ENCODE assay signal across 10 mouse cellular contexts in genomic region chr10:69690961-69691451, GRCm38 (mm10).
DNase-seq lines count a peak whose midpoint lies in the region; ATAC-seq lines count a peak whose summit lies in the region.
"Had no signal": no experiment of that assay in that cellular context is flagged by ENCODE, and none has a peak within 500 bp of the region (broad histone marks: within the 10 kb centered on the region; RNA-seq: fewer than 3 reads in every experiment).

No protein-coding gene starts in this region.

- H3K9ac ChIP-seq in neural tube, embryonic 11.5 days (ENCODE audit: low read length), result no peak overlapping the region
- H3K9ac ChIP-seq in limb, embryonic 11.5 days (ENCODE audit: low read length), result no peak overlapping the region

- no peaks in the 10 kb centered on the region for H3K27me3 ChIP-seq in heart, embryonic 10.5 days (ENCODE audit: insufficient read depth, poor library complexity, severe bottlenecking)
- no peaks in the 10 kb centered on the region for H3K27me3 ChIP-seq in neural tube, embryonic 11.5 days (ENCODE audit: control insufficient read depth, insufficient read depth, low read length)
- H3K27me3 ChIP-seq in limb, embryonic 11.5 days (ENCODE audit: control insufficient read depth, insufficient read depth, low read length), result no peaks in the 10 kb centered on the region

- H3K27ac ChIP-seq in heart, embryonic 10.5 days, result no peak overlapping the region; the same call in 1 of the 2 replicates
- 0 out of 2 replicates have a peak overlapping the region, but pooled peaks have one; percentile 34 for H3K27ac ChIP-seq in neural tube, embryonic 11.5 days (ENCODE audit: low read depth, low read length)
- H3K27ac ChIP-seq in limb, embryonic 11.5 days (replicated peaks; ENCODE audit: low read depth, low read length), result no peak overlapping the region

- H3K9me3 ChIP-seq in heart, embryonic 10.5 days, result no peaks in the 10 kb centered on the region
- no peaks in the 10 kb centered on the region for H3K9me3 ChIP-seq in neural tube, embryonic 11.5 days (ENCODE audit: control insufficient read depth, low read length)
- no peaks in the 10 kb centered on the region for H3K9me3 ChIP-seq in limb, embryonic 11.5 days (ENCODE audit: control insufficient read depth, low read length)

- peak overlapping the region; percentile 32; the same call in 1 of the 2 replicates for H3K4me3 ChIP-seq in heart, embryonic 10.5 days
- no peak overlapping the region for H3K4me3 ChIP-seq in neural tube, embryonic 11.5 days (ENCODE audit: low read depth, low read length)
- H3K4me3 ChIP-seq in limb, embryonic 11.5 days (ENCODE audit: low read depth, low read length), result no peak overlapping the region

- H3K4me1 ChIP-seq in heart, embryonic 10.5 days, result peaks cover 18% of the 10 kb centered on the region
- 0 out of 2 replicates have a peak, but pooled peaks cover 6% of the 10 kb centered on the region for H3K4me1 ChIP-seq in neural tube, embryonic 11.5 days (ENCODE audit: control insufficient read depth, insufficient read depth, low read length)
- 0 out of 2 replicates have a peak, but pooled peaks cover 1% of the 10 kb centered on the region for H3K4me1 ChIP-seq in limb, embryonic 11.5 days (ENCODE audit: control insufficient read depth, insufficient read depth, low read length)

- 21% methylated on average over 6 of the region's 6 CpGs for WGBS in heart, embryonic 10.5 days
- whole genome bisulfite sequencing in neural tube, embryonic 11.5 days, result 22% methylated on average over 6 of the region's 6 CpGs
- 19% methylated on average over 6 of the region's 6 CpGs for WGBS in limb, embryonic 11.5 days

- H3K36me3 ChIP-seq in heart, embryonic 10.5 days, result no peaks in the 10 kb centered on the region
- no peaks in the 10 kb centered on the region for H3K36me3 ChIP-seq in neural tube, embryonic 11.5 days (ENCODE audit: control insufficient read depth, insufficient read depth, low read length)
- no peaks in the 10 kb centered on the region for H3K36me3 ChIP-seq in limb, embryonic 11.5 days (ENCODE audit: control insufficient read depth, insufficient read depth, low read length)

- no peak for ATAC-seq in neural tube, embryonic 11.5 days (ENCODE audit: insufficient read depth, low FRiP score, low TSS enrichment)
- ATAC-seq in limb, embryonic 11.5 days (ENCODE audit: insufficient number of reproducible peaks, low FRiP score, low TSS enrichment, low read depth), result no peak

- peak overlapping the region; percentile 34 for H3K4me2 ChIP-seq in neural tube, embryonic 11.5 days (ENCODE audit: low read depth)
- H3K4me2 ChIP-seq in limb, embryonic 11.5 days (ENCODE audit: low read depth, severe bottlenecking), result peak overlapping the region; percentile 27; the same call in 1 of the 2 replicates

- DNase-seq in heart, embryonic 10.5 days (ENCODE audit: low spot score), result no peak
- no peak for DNase-seq in heart, postnatal 4 days
- no peak for DNase-seq in neural tube, embryonic 11.5 days (ENCODE audit: low spot score)
- DNase-seq in neural tube, embryonic 10.5 days (ENCODE audit: extremely low spot score, low spot score), result no peak
- no peak for DNase-seq in limb, embryonic 11.5 days (ENCODE audit: low spot score)
- DNase-seq in adrenal gland, postnatal 14 days, result no peak
- no peak for DNase-seq in B cell, adult 2 months
- DNase-seq in layer of hippocampus, adult 9-11 months, result no peak
- DNase-seq: kidney, adult 9 months; lung, adult 2 months had no signal
